ENCODE assay signal across 9 mouse cellular contexts in genomic region chr3:51170225-51170852, GRCm38 (mm10). TPM values are rescaled to one million over a fixed set of nuclear protein-coding genes. Genes with fewer than 3 reads are reported as not detected.
DNase-seq lines count a peak whose midpoint lies in the region; ATAC-seq and TF ChIP-seq lines count a peak whose summit lies in the region.
"Had no signal": no experiment of that assay in that cellular context is flagged by ENCODE, and none has a peak within 500 bp of the region (broad histone marks: within the 10 kb centered on the region; RNA-seq: fewer than 3 reads in every experiment).

No protein-coding gene starts in this region.

- H3K4me1 ChIP-seq in forebrain, embryonic 11.5 days (replicated peaks; ENCODE audit: control insufficient read depth, insufficient read depth, low read length) = no peaks in the 10 kb centered on the region

- no peak overlapping the region for H3K27ac ChIP-seq in forebrain, embryonic 11.5 days (ENCODE audit: low read depth, low read length)
- no peak overlapping the region for H3K27ac ChIP-seq in layer of hippocampus, adult 2 months
- H3K27ac ChIP-seq: limb, embryonic 13.5 days had no signal

- H3K9me3 ChIP-seq in forebrain, embryonic 11.5 days (ENCODE audit: control insufficient read depth, low read length) = no peaks in the 10 kb centered on the region
- H3K9me3 ChIP-seq: limb, embryonic 13.5 days had no signal

- no peak overlapping the region for H3K9ac ChIP-seq in forebrain, embryonic 11.5 days (ENCODE audit: low read length)
- H3K9ac ChIP-seq: limb, embryonic 13.5 days had no signal

- peak; percentile 99 for TF ChIP-seq CTCF in layer of hippocampus, adult 2 months (conservative IDR thresholded peaks at IDR 0.05)

- WGBS in forebrain, embryonic 11.5 days = 36% methylated on average over 19 of the region's 19 CpGs

- no peaks in the 10 kb centered on the region for H3K27me3 ChIP-seq in forebrain, embryonic 11.5 days (ENCODE audit: control insufficient read depth, insufficient read depth, low read length)
- H3K27me3 ChIP-seq: limb, embryonic 13.5 days had no signal

- peak; percentile 77 for DNase-seq in ES-CJ7 (ENCODE audit: low read depth, low spot score)
- peak; percentile 24 for DNase-seq in c-Kit-negative CD71-positive TER-119-positive erythroid progenitor cells, embryonic 14.5 days (ENCODE audit: low read depth, low spot score)
- peak; percentile 88 for DNase-seq in forebrain, embryonic 11.5 days (ENCODE audit: low spot score)
- DNase-seq in layer of hippocampus, adult 2 months (ENCODE audit: low spot score in 2 of 2) = peak; percentile 88 to 94
- peak; percentile 84 for DNase-seq in lung, postnatal 10 days
- peak; percentile 85 for DNase-seq in retina, embryonic 14.5 days (ENCODE audit: low spot score)
- peak; percentile 75 for DNase-seq in thymus, postnatal 14 days

- no peak overlapping the region for H3K4me3 ChIP-seq in forebrain, embryonic 11.5 days (ENCODE audit: low read depth, low read length)
- no peak overlapping the region for H3K4me3 ChIP-seq in layer of hippocampus, adult 2 months
- H3K4me3 ChIP-seq: limb, embryonic 13.5 days had no signal

- ATAC-seq in forebrain, embryonic 11.5 days (replicated peaks; ENCODE audit: low FRiP score) = peak; percentile 63; the same call in 1 of the 2 replicates
- peak; percentile 87 to 94 for ATAC-seq in hematopoietic stem cell, adult 5-6 weeks (replicated peaks in 1 of 2; ENCODE audit: insufficient read depth in 1 of 2, low FRiP score in 2 of 2, low TSS enrichment in 1 of 2, low read depth in 1 of 2, poor library complexity in 2 of 2, severe bottlenecking in 2 of 2)

- no peak overlapping the region for H3K4me2 ChIP-seq in forebrain, embryonic 11.5 days (ENCODE audit: low read depth, low read length, severe bottlenecking)
- H3K4me2 ChIP-seq: limb, embryonic 13.5 days had no signal

- no peaks in the 10 kb centered on the region for H3K36me3 ChIP-seq in forebrain, embryonic 11.5 days (ENCODE audit: control insufficient read depth, insufficient read depth, low read length)
- H3K36me3 ChIP-seq: limb, embryonic 13.5 days had no signal

RNA-seq across cellular contexts. Expression of gene Noct, which starts 53.9 kb away (rescaled TPM):
- 14.7 and 15.2 TPM in 2 replicates for polyA plus RNA-seq in forebrain, embryonic 11.5 days (2014; fragmentation: Nextera tagmentation; extraction: Ambion mirVana)
- 2.5 and 3.9 TPM in 2 replicates for total RNA-seq in hematopoietic stem cell, adult 5-6 weeks (2017)
- 10 to 100 TPM; 57.2 to 61.0 TPM for total RNA-seq in layer of hippocampus, adult 2 months (2021)

Comparison
In these comparisons a context has a peak if more than half of its experiments do, and no peak if none do; other contexts are left out.
1. DNase-seq: peak in every context shown above with its lines; median percentile 91 in layer of hippocampus, adult 2 months; 88 in forebrain, embryonic 11.5 days; 85 in retina, embryonic 14.5 days; 84 in lung, postnatal 10 days; 77 in ES-CJ7; 75 in thymus, postnatal 14 days; 24 in c-Kit-negative CD71-positive TER-119-positive erythroid progenitor cells, embryonic 14.5 days.
2. RNA of gene Noct, which starts 53.9 kb away (total RNA-seq): 57.2 to 61.0 TPM in layer of hippocampus, adult 2 months; 2.5 to 3.9 TPM in hematopoietic stem cell, adult 5-6 weeks; every median in the first group is over 10 times any median in the second.